Mouse (Mus musculus) megakaryocyte-erythroid progenitor cell, adult 5-6 weeks (primary cell): Measurements from ENCODE around the gene Btbd35f2. TPM values are rescaled to one million over a fixed set of nuclear protein-coding genes. Genes with fewer than 3 reads are reported as not detected.
"Not testable (repeated sequence)": the region's sequence is repeated elsewhere in the genome, so short reads cannot be mapped to it uniquely, and the experiment has no call there.

Experiments
- ATAC-seq: replicated peaks from 2 replicates; pipeline ENCODE4 v1.8.0; 2016; ENCODE audit warnings: mild to moderate bottlenecking, inconsistent platforms; ENCODE audit not compliant: severe bottlenecking, poor library complexity, low FRiP score, low TSS enrichment
- total RNA-seq, 2 experiments: library from RNA; stranded (forward) in 1 of 2; stranded (reverse) in 1 of 2; fragments of 200-1000, 215-1000 nt in 1 of 2; fragments of >200 nt in 1 of 2; fragmentation: Nextera tagmentation in 1 of 2; gene quantifications; 2 replicates each; pipeline ENCODE4 v1.2.3; 2014 to 2017

The Btbd35f2 gene
- total RNA-seq (2014; fragmentation: Nextera tagmentation) (not detected in 2 replicates), total RNA-seq (2017) (not detected in 2 replicates)

DNA sequence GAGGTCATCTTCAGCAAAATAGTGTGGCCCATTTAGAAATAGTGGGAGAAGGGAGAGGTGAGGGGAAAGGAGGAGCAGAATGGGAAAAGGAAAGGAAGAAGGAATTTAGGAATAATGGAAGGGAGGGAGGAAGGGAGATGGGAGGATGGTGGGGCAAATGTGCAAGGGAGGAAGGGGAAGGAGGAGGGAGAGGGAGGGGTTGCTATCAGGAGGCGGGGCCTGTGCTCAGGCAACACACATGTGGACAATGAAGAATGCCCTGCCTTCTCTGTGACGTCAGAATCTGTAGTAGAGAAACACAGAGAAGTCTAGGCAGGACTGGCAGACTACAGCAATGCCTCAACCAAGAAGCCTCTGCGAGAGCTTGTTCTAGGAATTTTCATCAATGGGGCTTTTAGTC, at the start of gene Btbd35f2:
Gene Btbd35f2, plus strand, starts transcription at position 301 of the 400 bp plus-strand sequence.
- ATAC-seq: not testable (repeated sequence)

Other genes starting within 250 kb of the Btbd35f2 start
- not detected in 2 replicates for gene Btbd35f22, start 230.6 kb upstream of the Btbd35f2 start, total RNA-seq (2014; fragmentation: Nextera tagmentation)
- not detected in 2 replicates for gene Btbd35f22, start 230.6 kb upstream of the Btbd35f2 start, total RNA-seq (2017)